Mouse (Mus musculus) midbrain, embryonic 14.5 days (tissue): ENCODE data around the gene Fam135a. TPM values are rescaled to one million over a fixed set of nuclear protein-coding genes. Genes with fewer than 3 reads are reported as not detected.
"Not testable (repeated sequence)": the region's sequence is repeated elsewhere in the genome, so short reads cannot be mapped to it uniquely, and the experiment has no call there.

Experiments
- ATAC-seq: fragments of 200-750 bp; cut with Nextera tagmentation; 2 replicates; pipeline ENCODE4 v1.8.0; 2017; ENCODE audit warnings: moderate number of reproducible peaks, moderate library complexity; ENCODE audit not compliant: low FRiP score, low TSS enrichment
- DNase-seq: peaks from one replicate; pipeline ENCODE4 v3.0.0-alpha.2; 2015
- H3K27ac ChIP-seq: fragments of 300-500 bp; sonication (generic); replicated peaks from 2 replicates; pipeline ENCODE4 v1.5.1; 2014; ENCODE audit warnings: mild to moderate bottlenecking, low read depth, low read length, moderate library complexity
- H3K27me3 ChIP-seq: fragments of 300-500 bp; sonication (generic); 2 replicates; pipeline ENCODE4 v1.6.1; 2014; ENCODE audit warnings: low read length, control low read depth, mixed read lengths; ENCODE audit not compliant: control insufficient read depth, insufficient read depth
- H3K36me3 ChIP-seq: fragments of 300-500 bp; sonication (generic); 2 replicates; pipeline ENCODE4 v1.6.1; 2014; ENCODE audit warnings: low read length, control low read depth; ENCODE audit not compliant: control insufficient read depth, insufficient read depth
- H3K4me1 ChIP-seq: fragments of 300-500 bp; sonication (generic); 2 replicates; pipeline ENCODE4 v1.6.1; 2014; ENCODE audit warnings: mild to moderate bottlenecking, antibody characterized with exemption, low read length, control low read depth; ENCODE audit not compliant: control insufficient read depth, insufficient read depth
- H3K4me2 ChIP-seq: fragments of 300-500 bp; sonication (generic); 2 replicates; pipeline ENCODE4 v1.6.1; 2014; ENCODE audit warnings: mild to moderate bottlenecking, low read length, moderate library complexity
- H3K4me3 ChIP-seq: fragments of 300-500 bp; sonication (generic); replicated peaks from 2 replicates; pipeline ENCODE4 v1.5.1; 2014; ENCODE audit warnings: low read depth, low read length
- H3K9ac ChIP-seq: fragments of 300-500 bp; sonication (generic); replicated peaks from 2 replicates; pipeline ENCODE4 v1.6.1; 2014; ENCODE audit warnings: mild to moderate bottlenecking, low read length, moderate library complexity
- H3K9me3 ChIP-seq: fragments of 300-500 bp; sonication (generic); 2 replicates; pipeline ENCODE4 v1.6.1; 2016; ENCODE audit warnings: low read length, control low read depth, mixed read lengths; ENCODE audit not compliant: control insufficient read depth
- WGBS: fragments of 180-500 bp; shearing (Covaris S2); extraction: QIAGEN DNeasy Blood & Tissue Kit; methylation state at CpG from one replicate; pipeline ENCODE4 v1.1.7; 2014; 5-methylcytosine and 5-hydroxymethylcytosine counted together
- polyA plus RNA-seq: library from polyadenylated mRNA; unstranded; fragments of >200 nt; fragmentation: Nextera tagmentation; extraction: Ambion mirVana; gene quantifications from 2 replicates; pipeline ENCODE4 v1.2.1, GENCODE M21; 2014

Gene Fam135a
- polyA plus RNA-seq, 1 experiment from 2014 or later, result 35.4 TPM

DNA sequence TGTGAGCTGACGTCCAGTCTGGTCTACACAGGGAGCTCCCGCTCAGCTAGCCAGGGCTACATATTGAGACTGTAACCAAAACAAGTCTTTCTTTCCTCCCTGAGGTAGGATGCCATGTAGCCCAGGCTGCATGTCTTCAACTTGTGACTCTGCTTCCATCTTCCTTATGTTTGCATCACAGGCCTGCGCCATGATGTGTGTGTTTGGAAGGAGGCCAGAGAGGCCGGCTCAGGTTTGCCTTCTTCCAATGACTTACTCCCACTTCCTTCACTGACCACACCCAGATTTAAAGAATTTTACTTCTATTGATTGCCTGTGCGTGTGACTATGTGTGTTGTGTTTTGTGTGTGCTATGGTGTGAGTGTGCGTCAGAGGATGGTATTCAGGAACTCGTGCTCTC lies 101.3 kb downstream of the Fam135a start:
- DNase-seq (no peak), ATAC-seq (no peak)
- peaks cover 29% of the 10 kb centered on the region for H3K36me3 ChIP-seq
- H3K4me1 ChIP-seq, result no peaks in the 10 kb centered on the region
- H3K27ac ChIP-seq, result no peak overlapping the region
- WGBS, result 96% methylated on average over 7 of the region's 7 CpGs
- H3K4me3 ChIP-seq, result no peak overlapping the region
- H3K27me3 ChIP-seq, result no peaks in the 10 kb centered on the region
- no peaks in the 10 kb centered on the region for H3K9me3 ChIP-seq
- no peak overlapping the region for H3K9ac ChIP-seq
- H3K4me2 ChIP-seq, result no peak overlapping the region

DNA sequence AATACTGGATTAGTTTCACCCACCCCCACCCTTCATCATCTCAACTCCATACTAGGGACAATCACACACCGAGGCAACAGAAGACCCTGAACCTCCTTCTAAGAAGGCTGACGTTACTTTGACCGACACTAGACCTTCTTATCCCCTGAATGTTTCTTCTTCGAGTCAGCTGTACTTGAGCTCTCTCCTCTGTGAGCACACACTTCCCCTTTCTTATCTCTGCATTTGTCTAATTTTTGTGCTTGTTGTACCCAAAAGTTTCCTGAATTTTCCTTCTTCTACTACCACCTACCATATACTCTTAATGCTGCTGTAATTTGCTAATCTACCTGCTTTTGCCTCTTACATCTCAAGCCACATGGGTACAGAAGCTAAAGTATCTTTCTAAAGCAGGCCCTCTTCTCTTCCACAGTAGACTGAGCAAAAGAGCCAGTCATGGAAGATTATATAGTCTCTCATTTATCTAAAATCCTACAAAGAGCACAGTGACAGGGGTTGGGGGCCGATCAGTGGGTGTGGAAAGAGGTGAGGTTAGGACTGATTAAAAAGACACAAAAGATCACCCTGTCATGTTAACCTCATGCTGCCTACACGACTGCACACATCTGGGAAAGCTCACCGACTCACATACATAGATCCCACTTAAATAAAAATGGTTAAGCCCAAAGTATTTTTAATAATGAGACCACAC lies 101.9 kb downstream of the Fam135a start:
- H3K36me3 ChIP-seq, result peaks cover 29% of the 10 kb centered on the region
- WGBS, result 92% methylated on average over 7 of the region's 7 CpGs
- H3K9me3 ChIP-seq, result no peaks in the 10 kb centered on the region
- no peaks in the 10 kb centered on the region for H3K27me3 ChIP-seq
- ATAC-seq (no peak), DNase-seq (no peak)
- no peaks in the 10 kb centered on the region for H3K4me1 ChIP-seq
- H3K4me3 ChIP-seq, result no peak overlapping the region
- no peak overlapping the region for H3K4me2 ChIP-seq
- no peak overlapping the region for H3K27ac ChIP-seq
- no peak overlapping the region for H3K9ac ChIP-seq

DNA sequence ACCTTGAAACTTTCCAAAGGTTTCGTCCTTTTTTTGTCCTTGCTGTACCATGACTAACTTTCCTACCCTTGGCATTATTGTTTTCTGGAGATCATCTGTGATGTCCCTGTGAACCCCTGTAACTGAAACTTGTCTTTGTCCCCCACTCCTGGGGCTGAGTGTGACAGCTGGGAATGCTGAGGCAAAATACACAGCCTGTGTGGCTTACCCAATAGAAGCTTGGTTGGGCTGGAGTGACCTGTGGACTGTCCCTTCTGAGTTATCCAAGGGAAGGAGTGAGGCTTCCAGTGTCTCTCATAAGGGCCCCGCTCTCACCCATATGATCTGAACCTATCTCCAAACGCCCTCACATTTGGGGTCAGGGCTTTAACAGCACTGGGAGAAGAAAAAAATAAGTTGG lies 102.6 kb downstream of the Fam135a start:
- Histone ChIP-seq H3K4me2 (no peak overlapping the region), H3K9ac (no peak overlapping the region), H3K4me1 (no peaks in the 10 kb centered on the region), H3K4me3 (no peak overlapping the region), H3K36me3 (peaks cover 23% of the 10 kb centered on the region), H3K27me3 (no peaks in the 10 kb centered on the region), H3K9me3 (no peaks in the 10 kb centered on the region), H3K27ac (no peak overlapping the region)
- WGBS, result 92% methylated on average over 3 of the region's 3 CpGs
- ATAC-seq (no peak), DNase-seq (no peak)

DNA sequence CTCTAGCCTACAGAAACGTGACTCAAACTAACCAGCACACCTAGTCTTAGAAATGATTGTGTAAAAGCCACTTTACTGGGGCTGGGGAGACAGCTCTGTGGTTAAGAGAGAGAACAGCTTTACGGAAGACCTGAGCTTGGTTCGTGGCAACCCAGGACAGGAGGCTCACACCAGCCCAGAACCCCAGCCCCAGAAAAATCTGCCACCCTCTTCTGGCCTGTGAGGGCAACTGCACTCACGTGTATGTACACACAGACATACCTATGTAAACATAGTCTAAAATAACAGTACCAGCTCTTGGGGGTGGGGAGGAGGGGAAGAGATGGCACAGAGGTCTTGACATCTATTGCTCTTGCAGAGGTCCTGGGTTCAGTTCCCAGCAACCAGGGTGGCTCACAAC lies 104.7 kb downstream of the Fam135a start:
- no peaks in the 10 kb centered on the region for H3K4me1 ChIP-seq
- no peak overlapping the region for H3K27ac ChIP-seq
- DNase-seq (no peak), ATAC-seq (no peak)
- H3K4me2 ChIP-seq, result no peak overlapping the region
- H3K36me3 ChIP-seq, result peaks cover 10% of the 10 kb centered on the region; the same call in 1 of the 2 replicates
- no peak overlapping the region for H3K4me3 ChIP-seq
- no peaks in the 10 kb centered on the region for H3K9me3 ChIP-seq
- H3K9ac ChIP-seq, result no peak overlapping the region
- 91% methylated on average over 4 of the region's 4 CpGs for WGBS
- H3K27me3 ChIP-seq, result no peaks in the 10 kb centered on the region

DNA sequence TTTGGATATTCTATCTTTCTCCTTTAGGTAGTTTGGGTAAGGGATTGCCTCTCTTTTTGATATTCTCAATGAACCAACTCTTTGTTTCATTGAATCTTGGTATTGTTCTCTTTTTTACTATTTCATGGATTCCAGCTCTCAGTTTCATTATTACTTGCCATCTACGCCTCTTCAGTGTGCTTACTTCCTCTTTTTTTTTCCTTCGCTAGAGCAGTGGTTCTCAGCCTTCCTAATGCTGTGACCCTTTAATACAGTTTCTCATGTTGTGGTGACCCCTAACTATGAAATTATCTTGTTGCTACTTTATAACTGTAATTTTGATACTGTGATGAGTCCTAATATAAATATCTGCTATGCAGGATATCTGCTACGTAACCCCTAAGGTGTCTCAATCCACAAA lies 117.0 kb downstream of the Fam135a start:
- H3K27me3 ChIP-seq, result no peaks in the 10 kb centered on the region
- H3K9ac ChIP-seq, result no peak overlapping the region
- no peaks in the 10 kb centered on the region for H3K36me3 ChIP-seq
- WGBS, result 90% methylated on average over 3 of the region's 3 CpGs
- H3K4me3 ChIP-seq, result no peak overlapping the region
- ATAC-seq (no peak), DNase-seq (no peak)
- H3K4me1 ChIP-seq, result no peaks in the 10 kb centered on the region
- no peak overlapping the region for H3K4me2 ChIP-seq
- H3K9me3 ChIP-seq, result no peaks in the 10 kb centered on the region
- no peak overlapping the region for H3K27ac ChIP-seq

DNA sequence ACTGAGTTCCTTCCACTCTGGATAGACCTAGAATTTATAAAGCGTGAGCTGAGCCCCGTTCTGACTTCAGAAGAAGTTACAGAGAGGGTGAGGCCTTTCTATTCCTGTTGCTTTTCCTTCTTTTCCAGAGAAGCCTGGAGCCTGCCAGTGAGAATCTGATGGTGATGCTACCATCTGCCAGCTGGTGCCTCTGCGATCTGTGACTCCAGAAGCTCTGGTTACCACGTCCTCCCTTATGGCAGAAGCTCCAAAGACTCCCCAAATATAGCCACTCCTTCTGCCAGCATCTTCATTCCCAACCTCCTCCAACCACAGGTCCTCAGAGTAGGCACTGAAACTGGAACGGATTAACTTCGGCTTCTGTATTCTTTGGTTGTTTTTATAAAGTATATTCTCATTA lies 121.9 kb downstream of the Fam135a start:
- no peaks in the 10 kb centered on the region for H3K9me3 ChIP-seq
- DNase-seq (no peak), ATAC-seq (no peak)
- H3K4me2 ChIP-seq, result no peak overlapping the region
- no peaks in the 10 kb centered on the region for H3K36me3 ChIP-seq
- H3K27me3 ChIP-seq, result no peaks in the 10 kb centered on the region
- H3K4me3 ChIP-seq, result no peak overlapping the region
- WGBS, result 92% methylated on average over 6 of the region's 6 CpGs
- no peak overlapping the region for H3K27ac ChIP-seq
- H3K4me1 ChIP-seq, result no peaks in the 10 kb centered on the region
- no peak overlapping the region for H3K9ac ChIP-seq

DNA sequence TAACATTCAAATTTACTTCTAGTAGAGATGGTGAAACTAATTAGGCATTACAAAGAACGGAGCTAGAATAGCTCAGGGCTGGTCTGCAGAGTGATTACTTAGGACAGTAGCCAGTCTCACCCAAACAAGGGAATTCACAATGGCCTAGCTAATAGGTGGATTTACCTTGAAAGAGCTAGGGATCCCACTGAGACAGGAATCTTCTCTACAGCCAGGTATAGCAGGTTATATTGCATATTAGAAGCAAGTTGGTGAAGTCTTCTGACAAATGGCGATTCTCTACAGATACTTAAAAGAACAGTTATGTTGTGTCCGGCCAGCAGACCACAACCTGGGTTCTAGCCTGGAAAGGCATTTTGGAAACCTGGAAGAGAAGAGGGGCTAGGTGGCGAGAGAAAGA lies 129.0 kb downstream of the Fam135a start:
- 80% methylated on average over 3 of the region's 4 CpGs for WGBS
- H3K4me2 ChIP-seq, H3K27me3 ChIP-seq, DNase-seq, H3K27ac ChIP-seq, H3K9me3 ChIP-seq, ATAC-seq, H3K36me3 ChIP-seq, H3K4me1 ChIP-seq, H3K9ac ChIP-seq, H3K4me3 ChIP-seq: not testable (repeated sequence)

DNA sequence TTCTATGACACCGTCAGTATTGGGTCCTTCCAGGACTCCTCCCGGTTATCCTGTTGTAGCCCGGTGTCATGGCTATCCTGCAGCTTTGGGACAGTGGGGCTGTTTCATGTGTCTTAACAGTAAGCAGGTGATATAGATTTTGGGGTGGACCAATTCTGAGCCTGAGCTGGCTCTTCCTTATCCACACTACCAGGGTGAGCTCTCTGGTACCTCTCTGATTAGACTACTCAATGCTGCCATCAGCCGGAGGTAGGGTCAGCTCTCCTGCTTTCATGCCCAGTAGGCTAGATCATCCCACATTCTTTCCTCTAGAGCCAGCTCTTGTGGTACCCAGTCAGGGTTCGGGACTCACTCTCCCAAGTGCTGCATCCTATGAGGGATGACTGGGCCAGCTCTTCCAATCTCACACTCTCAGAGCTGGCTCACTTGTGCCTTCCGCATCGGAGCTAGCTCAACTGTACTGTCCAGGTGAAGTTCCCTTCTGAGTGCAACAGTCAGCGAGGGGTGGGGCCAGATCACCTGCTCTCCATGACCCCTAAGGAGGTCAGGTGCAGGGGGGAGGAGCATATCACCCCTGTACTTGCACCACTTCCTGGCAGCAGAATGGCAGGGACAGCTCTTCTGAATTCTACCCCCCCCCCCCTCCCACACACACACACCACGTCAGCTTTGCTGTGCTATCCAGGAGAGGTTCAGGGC lies 132.0 kb downstream of the Fam135a start:
- Histone ChIP-seq H3K4me2 (no peak overlapping the region), H3K27ac (no peak overlapping the region), H3K27me3 (no peaks in the 10 kb centered on the region), H3K4me1 (no peaks in the 10 kb centered on the region), H3K36me3 (no peaks in the 10 kb centered on the region), H3K9me3 (no peaks in the 10 kb centered on the region), H3K4me3 (no peak overlapping the region), H3K9ac (no peak overlapping the region)
- ATAC-seq, result peak; percentile 27; the same call in 1 of the 2 replicates
- no peak for DNase-seq
- 87% methylated on average over 9 of the region's 9 CpGs for WGBS

DNA sequence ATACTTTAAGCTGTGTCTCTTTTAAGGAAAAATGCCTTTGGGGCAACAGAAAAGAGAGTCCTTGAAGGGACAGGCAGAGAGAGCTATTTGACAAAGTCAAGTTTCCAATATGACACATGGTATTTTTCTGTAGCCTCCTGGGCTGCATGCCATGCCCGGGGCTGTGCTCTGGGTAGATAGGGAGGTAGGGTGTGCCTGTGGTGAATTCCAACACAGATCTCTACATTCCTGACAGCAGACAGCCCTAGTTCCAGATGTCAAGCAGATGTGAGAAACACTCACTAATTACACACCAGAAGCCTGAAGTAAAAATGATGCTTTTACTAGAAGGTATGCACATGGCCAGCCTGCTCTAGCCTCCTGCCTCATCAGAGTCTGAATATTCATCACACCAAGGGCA lies 133.9 kb downstream of the Fam135a start:
- no peak for DNase-seq
- Histone ChIP-seq H3K4me1 (no peaks in the 10 kb centered on the region), H3K4me2 (no peak overlapping the region), H3K27ac (no peak overlapping the region), H3K4me3 (no peak overlapping the region), H3K36me3 (no peaks in the 10 kb centered on the region), H3K27me3 (no peaks in the 10 kb centered on the region), H3K9me3 (no peaks in the 10 kb centered on the region), H3K9ac (no peak overlapping the region)
- ATAC-seq, result no peak
- WGBS, result 80% methylated on average over 1 of the region's 1 CpGs
